Mouse (Mus musculus) cortical plate, adult 2 months (tissue): ENCODE data around the gene Tmed2. TPM values are rescaled to one million over a fixed set of nuclear protein-coding genes. Genes with fewer than 3 reads are reported as not detected.
A peak's percentile ranks its signal among the peaks of the same experiment; 100 is the strongest.

ENCODE experiments used
- H3K27ac ChIP-seq: fragments of 200-500 bp; 2 replicates; pipeline ENCODE4 v1.5.1; 2012; ENCODE audit warnings: low read length, control low read depth, inconsistent platforms; ENCODE audit not compliant: insufficient read depth
- H3K4me1 ChIP-seq: fragments of 200-500 bp; 2 replicates; pipeline ENCODE4 v1.6.1; 2011; ENCODE audit warnings: low read length; ENCODE audit not compliant: control insufficient read depth, insufficient read depth
- H3K4me3 ChIP-seq: fragments of 200-500 bp; 2 replicates; pipeline ENCODE4 v1.5.1; 2011; ENCODE audit warnings: mild to moderate bottlenecking, low read length, control low read depth; ENCODE audit not compliant: insufficient read depth
- CTCF ChIP-seq: fragments of 200-500 bp; IDR thresholded peaks from 2 replicates; pipeline ENCODE4 v1.5.1; 2011; ENCODE audit warnings: mild to moderate bottlenecking, control low read depth, low read length; ENCODE audit not compliant: insufficient read depth; ENCODE audit errors: extremely low read depth
- POLR2A ChIP-seq: fragments of 200-500 bp; IDR thresholded peaks from 2 replicates; pipeline ENCODE4 v1.6.1; 2011; ENCODE audit warnings: mild to moderate bottlenecking, low read length, control low read depth; ENCODE audit not compliant: insufficient read depth; ENCODE audit errors: extremely low read depth
- polyA plus RNA-seq: library from polyadenylated mRNA; depleted of rRNA; stranded (reverse); fragments of >200 nt; gene quantifications from 2 replicates; pipeline ENCODE4 v1.2.3, GENCODE M21; 2012

The Tmed2 gene
- polyA plus RNA-seq, 1 experiment, result 121 TPM

GRCm38 (mm10) chr5:124524943-124525342 lies 15.6 kb upstream of the Tmed2 start:
- TF ChIP-seq POLR2A, result no peak
- no peak for TF ChIP-seq CTCF
- Histone ChIP-seq H3K27ac (0 out of 2 replicates have a peak overlapping the region, but pooled peaks have one; percentile 33), H3K4me3 (no peak overlapping the region), H3K4me1 (peaks cover 2% of the 10 kb centered on the region; the same call in 1 of the 2 replicates)

GRCm38 (mm10) chr5:124528351-124528750 lies 12.1 kb upstream of the Tmed2 start:
- Histone ChIP-seq H3K4me1 (peaks cover 4% of the 10 kb centered on the region; the same call in 1 of the 2 replicates), H3K27ac (peak overlapping the region; percentile 31; the same call in 1 of the 2 replicates), H3K4me3 (peak overlapping the region; percentile 92)
- TF ChIP-seq CTCF (no peak), POLR2A (no peak)

- Histone ChIP-seq H3K4me3 (peak overlapping the region; percentile 92), H3K27ac (peak overlapping the region; percentile 31)
These were observed 11.7 kb upstream of the Tmed2 start for GRCm38 (mm10) chr5:124528791-124529190.

GRCm38 (mm10) chr5:124529191-124529651 lies 11.3 kb upstream of the Tmed2 start:
- peak overlapping the region; percentile 31 for H3K27ac ChIP-seq
- TF ChIP-seq POLR2A (no peak), CTCF (no peak)
- peaks cover 4% of the 10 kb centered on the region; the same call in 1 of the 2 replicates for H3K4me1 ChIP-seq
- peak overlapping the region; percentile 92 for H3K4me3 ChIP-seq

More at GRCm38 (mm10) chr5:124528791-124529190, 11.7 kb upstream of the Tmed2 start:
- H3K4me1 ChIP-seq, result peaks cover 4% of the 10 kb centered on the region; the same call in 1 of the 2 replicates
- TF ChIP-seq POLR2A, result no peak
- TF ChIP-seq CTCF, result no peak

- Histone ChIP-seq H3K4me3 (peak overlapping the region; percentile 92), H3K27ac (peak overlapping the region; percentile 31; the same call in 1 of the 2 replicates), H3K4me1 (peaks cover 4% of the 10 kb centered on the region; the same call in 1 of the 2 replicates)
- TF ChIP-seq CTCF (no peak), POLR2A (no peak)
These were observed 10.8 kb upstream of the Tmed2 start for GRCm38 (mm10) chr5:124529697-124530096.

- peak within 1 kb of the TSS; percentile 92 for H3K4me3 ChIP-seq
- peaks cover 4% of the 10 kb centered on the region; the same call in 1 of the 2 replicates for H3K4me1 ChIP-seq
- TF ChIP-seq POLR2A (peak; percentile 28; the same call in 1 of the 2 replicates), CTCF (no peak)
- peak within 1 kb of the TSS; percentile 81 for H3K27ac ChIP-seq
These were observed 9.6 kb upstream of the Tmed2 start, which contains the start of gene Rilpl1 for GRCm38 (mm10) chr5:124530655-124531582. TSS of gene Rilpl1 (minus strand) at chr5:124531391.

- TF ChIP-seq POLR2A (no peak), CTCF (no peak)
- H3K4me3 ChIP-seq, result peak overlapping the region; percentile 92
- peaks cover 4% of the 10 kb centered on the region; the same call in 1 of the 2 replicates for H3K4me1 ChIP-seq
- peak overlapping the region; percentile 62 for H3K27ac ChIP-seq
These were observed 8.9 kb upstream of the Tmed2 start for GRCm38 (mm10) chr5:124531583-124531930.

- Histone ChIP-seq H3K4me3 (no peak overlapping the region), H3K4me1 (peaks cover 4% of the 10 kb centered on the region; the same call in 1 of the 2 replicates), H3K27ac (no peak overlapping the region)
- TF ChIP-seq CTCF, result no peak
- TF ChIP-seq POLR2A, result no peak
These were observed 8.0 kb upstream of the Tmed2 start for GRCm38 (mm10) chr5:124532451-124532850.

GRCm38 (mm10) chr5:124535016-124535415 lies 5.5 kb upstream of the Tmed2 start:
- H3K27ac ChIP-seq, result no peak overlapping the region
- TF ChIP-seq POLR2A (no peak), CTCF (no peak)
- no peak overlapping the region for H3K4me3 ChIP-seq

GRCm38 (mm10) chr5:124536776-124537175 lies 3.7 kb upstream of the Tmed2 start:
- no peak overlapping the region for H3K4me3 ChIP-seq
- 0 out of 2 replicates have a peak, but pooled peaks cover under 1% of the 10 kb centered on the region for H3K4me1 ChIP-seq
- H3K27ac ChIP-seq, result 0 out of 2 replicates have a peak overlapping the region, but pooled peaks have one; percentile 6
- TF ChIP-seq POLR2A (no peak), CTCF (no peak)

More at GRCm38 (mm10) chr5:124535016-124535415, 5.5 kb upstream of the Tmed2 start:
- H3K4me1 ChIP-seq, result 0 out of 2 replicates have a peak, but pooled peaks cover 2% of the 10 kb centered on the region
